Mouse (Mus musculus) mature B cell (primary cell): ENCODE measurements around the gene Nmi.

ENCODE experiments used
- in situ Hi-C: fragments of 300-500 bp; cut with MboI; formaldehyde crosslinking; loops from 2 replicates; pipeline ENCODE4 v1.14.3; 2019

The Nmi gene

GRCm38 (mm10) chr2:51945812-51946211 is 27.5 kb downstream of the Nmi start:
- in situ Hi-C loops: loop anchor here (25.0 kb wide), 1 partner anchor 1659 kb away; the partner anchor contains the start of gene Mmadhc

- in situ Hi-C loops: loop anchor here (25.0 kb wide), 1 partner anchor 1655 kb away; the partner anchor contains the start of gene Mmadhc
Observed at GRCm38 (mm10) chr2:51941832-51942231, 31.5 kb downstream of the Nmi start.

DNA sequence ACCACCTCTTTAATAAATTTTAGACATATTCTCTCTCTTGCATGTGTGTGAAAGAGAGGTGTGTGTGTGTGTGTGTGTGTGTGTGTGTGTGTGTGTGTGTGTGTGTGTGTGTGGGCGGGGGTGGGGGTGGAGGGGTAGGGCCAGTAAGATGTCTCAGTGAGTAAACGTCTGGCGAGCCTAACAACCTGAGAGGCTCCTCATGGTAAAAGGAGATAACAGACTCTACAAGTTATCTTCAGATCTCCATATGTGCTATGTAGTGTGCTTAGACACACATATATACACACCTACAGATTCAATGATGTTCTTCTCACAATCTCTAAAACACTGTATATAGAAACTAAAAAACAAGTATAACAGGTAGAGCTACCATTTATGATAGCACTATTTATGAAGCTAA is 34.5 kb downstream of the Nmi start:
- in situ Hi-C loops: loop anchor here (25.0 kb wide), 1 partner anchor 1651 kb away; the partner anchor contains the start of gene Mmadhc

DNA sequence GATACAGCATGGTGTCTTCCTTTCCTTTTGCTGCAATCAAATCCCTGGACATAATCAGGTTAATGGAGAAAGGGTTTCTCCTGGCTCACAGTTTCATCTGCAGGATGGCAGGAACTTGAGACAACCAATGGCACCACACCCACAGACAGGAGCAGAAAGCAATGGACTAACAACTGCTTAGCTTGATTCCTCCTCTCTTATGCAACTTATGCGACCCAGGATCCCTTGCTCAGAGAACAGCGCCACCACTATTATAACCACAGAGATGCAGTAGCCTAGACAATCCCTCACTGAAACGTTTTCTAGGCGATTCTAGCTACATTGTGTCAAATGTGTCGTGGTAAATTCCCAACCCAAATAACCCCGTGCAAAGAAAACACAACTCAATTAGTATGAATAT is 36.3 kb downstream of the Nmi start:
- in situ Hi-C loops: loop anchor here (25.0 kb wide), 1 partner anchor 1650 kb away; the partner anchor contains the start of gene Mmadhc

- in situ Hi-C loops: loop anchor here (25.0 kb wide), 1 partner anchor 1649 kb away; the partner anchor contains the start of gene Mmadhc
Observed at GRCm38 (mm10) chr2:51936585-51936984, 36.7 kb downstream of the Nmi start.

DNA sequence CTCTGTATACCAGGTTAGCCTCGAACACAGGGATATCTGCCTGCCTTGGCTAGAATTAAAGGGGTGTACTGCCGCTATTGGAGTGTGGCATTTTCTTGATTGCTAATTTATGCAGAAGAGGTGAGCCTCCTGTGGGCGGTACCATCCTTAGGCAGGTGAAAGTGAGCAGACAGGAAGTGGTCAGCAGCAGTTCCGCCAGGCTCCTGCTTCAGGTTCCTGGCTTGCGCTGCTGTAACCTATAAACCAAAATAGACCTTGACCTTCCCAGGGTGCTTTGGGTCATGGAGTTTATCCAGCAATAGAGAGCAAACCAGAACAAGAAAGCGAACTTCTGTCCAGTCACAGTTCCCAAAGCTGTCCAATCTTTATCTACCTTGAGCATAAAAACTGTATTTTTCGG is 37.4 kb downstream of the Nmi start:
- in situ Hi-C loops: loop anchor here (25.0 kb wide), 1 partner anchor 1649 kb away; the partner anchor contains the start of gene Mmadhc

GRCm38 (mm10) chr2:51934574-51935334 is 38.5 kb downstream of the Nmi start, which contains the start of gene Rbm43:
Rbm43 (minus strand) TSS chr2:51935163.
- in situ Hi-C loops: loop anchor here (25.0 kb wide), 1 partner anchor 1647 kb away; the partner anchor contains the start of gene Mmadhc

- in situ Hi-C loops: loop anchor here (25.0 kb wide), 1 partner anchor 1646 kb away; the partner anchor contains the start of gene Mmadhc
Observed at GRCm38 (mm10) chr2:51933341-51934134, 39.8 kb downstream of the Nmi start.

- in situ Hi-C loops: loop anchor here (25.0 kb wide), 1 partner anchor 1644 kb away; the partner anchor contains the start of gene Mmadhc
Observed at GRCm38 (mm10) chr2:51931241-51931640, 42.1 kb downstream of the Nmi start.

DNA sequence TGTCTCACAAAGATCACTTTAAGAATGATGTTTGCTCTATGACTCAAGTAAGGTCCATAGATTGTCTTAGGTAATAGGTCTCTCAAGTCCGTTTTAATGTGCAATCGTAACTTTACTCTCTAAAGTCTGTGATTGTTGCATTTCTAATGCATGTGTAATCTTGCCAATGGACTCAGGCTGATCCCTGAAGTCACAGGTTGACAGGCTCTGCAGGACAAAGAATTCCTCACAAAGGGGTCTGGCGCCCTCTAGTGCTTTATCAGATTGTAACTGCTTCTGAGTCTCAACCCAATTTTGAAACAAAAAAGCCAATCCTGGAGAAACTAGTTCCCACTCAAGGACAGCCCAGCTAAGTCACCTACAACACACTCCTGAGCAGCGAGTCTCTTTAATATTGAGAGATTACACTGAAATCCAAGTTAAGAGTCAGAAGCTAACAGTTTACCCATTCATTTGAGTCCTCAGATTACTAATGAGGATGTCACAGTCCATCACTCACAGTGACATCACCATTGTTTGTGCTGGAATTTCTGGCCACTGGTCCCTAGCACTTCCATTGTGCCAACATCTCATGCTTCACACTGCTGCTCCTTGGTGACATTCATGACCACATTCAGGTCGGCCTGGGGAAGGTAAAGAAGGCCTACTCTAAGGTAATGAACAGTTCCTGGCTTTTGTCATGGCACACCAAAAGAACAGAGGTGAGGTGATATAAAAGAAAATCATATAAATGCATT is 58.2 kb downstream of the Nmi start:
- in situ Hi-C loops: no loop called here

- in situ Hi-C loops: no loop called here
Observed at GRCm38 (mm10) chr2:51914532-51914931, 58.8 kb downstream of the Nmi start.

DNA sequence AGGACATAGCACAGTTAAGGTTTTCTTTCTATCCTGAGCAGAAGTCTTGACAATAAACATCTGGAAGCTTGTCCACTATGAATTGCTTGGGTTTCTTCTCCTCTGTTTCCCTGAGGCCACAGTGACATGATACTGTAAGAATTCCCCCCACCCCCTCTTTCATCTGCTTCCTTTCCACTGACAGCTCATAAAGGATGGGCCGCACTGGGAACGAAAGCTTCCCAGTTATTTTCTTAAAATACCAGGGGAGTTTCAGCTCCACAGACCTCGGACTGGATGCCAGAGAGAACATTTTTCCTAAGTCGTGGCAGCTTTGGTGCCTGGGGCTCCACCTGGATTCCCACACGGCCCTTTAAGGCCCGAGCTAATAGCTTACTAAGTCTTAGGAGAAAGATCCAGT is 60.6 kb downstream of the Nmi start:
- in situ Hi-C loops: no loop called here

DNA sequence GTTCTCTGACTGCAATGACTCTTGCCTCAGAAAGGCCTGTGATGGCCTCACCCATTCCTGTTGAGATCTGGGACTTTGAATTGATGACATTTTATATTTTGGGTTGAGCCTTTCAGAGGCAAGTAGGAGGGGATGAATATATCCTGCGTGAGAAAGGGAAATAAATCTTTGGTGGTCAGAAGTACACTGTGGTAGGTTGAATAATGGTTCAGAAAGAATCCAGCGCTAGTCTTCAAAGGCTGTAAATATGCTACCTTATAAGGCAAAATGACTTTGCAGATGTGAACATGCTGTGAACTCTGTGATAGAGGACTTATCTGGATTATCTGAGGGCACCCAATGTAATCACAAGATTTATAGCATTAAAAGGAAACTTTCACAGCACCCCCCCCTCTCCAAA is 61.4 kb downstream of the Nmi start:
- in situ Hi-C loops: no loop called here

- in situ Hi-C loops: no loop called here
Observed at GRCm38 (mm10) chr2:51907538-51908110, 65.7 kb downstream of the Nmi start.

DNA sequence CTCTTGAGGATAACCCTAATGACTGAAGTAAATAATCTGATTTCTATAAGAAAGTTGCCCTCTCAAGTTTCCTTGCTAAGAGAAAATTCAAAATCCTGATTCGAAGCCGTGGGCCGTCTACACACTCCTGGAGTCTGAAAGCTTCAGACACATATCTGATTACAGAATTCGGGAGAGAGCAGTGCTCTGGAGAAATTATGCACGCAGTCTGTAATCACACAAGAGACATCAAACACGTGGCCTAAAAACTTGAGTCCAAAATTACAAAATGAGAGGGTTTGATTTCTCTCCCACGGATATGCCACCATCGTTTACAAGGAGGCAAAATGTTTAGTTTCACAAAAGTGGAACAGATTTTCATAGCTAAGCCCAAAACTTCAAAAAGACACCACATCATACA is 67.7 kb downstream of the Nmi start:
- in situ Hi-C loops: no loop called here
